Mouse (Mus musculus): Measurements from ENCODE around the gene Lrrc34. TPM values are rescaled to one million over a fixed set of nuclear protein-coding genes. Genes with fewer than 3 reads are reported as not detected.

The Lrrc34 gene
- total and polyA plus RNA-seq, 3 experiments: not detected

- no peak for DNase-seq (ENCODE audit: extremely low read depth)
- no peak overlapping the region for H3K27ac ChIP-seq (ENCODE audit: insufficient read depth, low read depth)
Observed at GRCm38 (mm10) chr3:30648466-30648865, 797 bp upstream of the Lrrc34 start.

GRCm38 (mm10) chr3:30646761-30647160, 908 bp downstream of the Lrrc34 start:
- DNase-seq (ENCODE audit: extremely low read depth): no peak
- no peaks in the 10 kb centered on the region for H3K27me3 ChIP-seq (replicated peaks)
- no peak overlapping the region for H3K9ac ChIP-seq (ENCODE audit: insufficient read depth, low read depth)
- in situ Hi-C loops (cut with MboI; ENCODE audit: low pct_ligation_motif_present, low pct_unique_long_range_greater_than_20kb, low sequenced_read_pairs) (no loop called here), dilution Hi-C loops (cut with MboI; ENCODE audit: extremely low pct_ligation_motif_present, extremely low pct_unique_long_range_greater_than_20kb, low sequenced_read_pairs) (no loop called here)
- no peak overlapping the region for H3K27ac ChIP-seq (ENCODE audit: insufficient read depth, low read depth)
- no peak overlapping the region for H3K4me2 ChIP-seq (ENCODE audit: insufficient read depth, low read depth, poor library complexity, severe bottlenecking)
- no peaks in the 10 kb centered on the region for H3K79me2 ChIP-seq (replicated peaks; ENCODE audit: control insufficient read depth, extremely low read depth, insufficient read depth, poor library complexity, severe bottlenecking)
- H3K4me1 ChIP-seq (ENCODE audit: control insufficient read depth in 1 of 2, insufficient read depth in 2 of 2): no peaks in the 10 kb centered on the region
- TF ChIP-seq SMC3 (IDR thresholded peaks at IDR 0.05; ENCODE audit: low read depth, low read length) (no peak), MAZ (IDR thresholded peaks at IDR 0.05; ENCODE audit: low read depth, low read length) (no peak), ETS1 (conservative IDR thresholded peaks at IDR 0.05; ENCODE audit: low read depth, low read length) (no peak), UBTF (IDR thresholded peaks at IDR 0.05; ENCODE audit: low read depth, low read length) (no peak), ZMIZ1 (IDR thresholded peaks at IDR 0.05; ENCODE audit: low read depth, low read length) (no peak), CHD1 (IDR thresholded peaks at IDR 0.05; ENCODE audit: low read depth, low read length) (no peak), NELFE (IDR thresholded peaks at IDR 0.05; ENCODE audit: low read depth, low read length) (no peak), SIN3A (IDR thresholded peaks at IDR 0.05; ENCODE audit: low read length) (no peak), CHD2 (IDR thresholded peaks at IDR 0.05; ENCODE audit: low read length) (no peak), USF1 (IDR thresholded peaks at IDR 0.05; ENCODE audit: low read depth, low read length) (no peak), ELF1 (IDR thresholded peaks at IDR 0.05; ENCODE audit: low read depth, low read length) (no peak), POLR2AphosphoS2 (IDR thresholded peaks at IDR 0.05; ENCODE audit: low read depth, low read length) (no peak)
- no peaks in the 10 kb centered on the region for H3K36me3 ChIP-seq (replicated peaks in 1 of 2; ENCODE audit: control insufficient read depth in 1 of 2, insufficient read depth in 1 of 2, low read length in 1 of 2)
- H3K9me3 ChIP-seq (replicated peaks; ENCODE audit: low read length): no peaks in the 10 kb centered on the region
- no peak overlapping the region for H3K4me3 ChIP-seq (replicated peaks in 1 of 3; ENCODE audit: low read depth in 2 of 3, low read length in 2 of 3, poor library complexity in 1 of 3)

More at GRCm38 (mm10) chr3:30648466-30648865, 797 bp upstream of the Lrrc34 start:
- Histone ChIP-seq H3K4me1 (ENCODE audit: control insufficient read depth in 1 of 2, insufficient read depth in 2 of 2) (no peaks in the 10 kb centered on the region), H3K79me2 (replicated peaks; ENCODE audit: control insufficient read depth, extremely low read depth, insufficient read depth, poor library complexity, severe bottlenecking) (no peaks in the 10 kb centered on the region), H3K27me3 (replicated peaks) (no peaks in the 10 kb centered on the region), H3K4me3 (replicated peaks in 1 of 3; ENCODE audit: low read depth in 2 of 3, low read length in 2 of 3, poor library complexity in 1 of 3) (no peak overlapping the region), H3K9ac (ENCODE audit: insufficient read depth, low read depth) (no peak overlapping the region), H3K36me3 (replicated peaks in 1 of 2; ENCODE audit: control insufficient read depth in 1 of 2, insufficient read depth in 1 of 2, low read length in 1 of 2) (no peaks in the 10 kb centered on the region), H3K4me2 (ENCODE audit: insufficient read depth, low read depth, poor library complexity, severe bottlenecking) (no peak overlapping the region), H3K9me3 (replicated peaks; ENCODE audit: low read length) (no peaks in the 10 kb centered on the region)
- in situ Hi-C loops (cut with MboI; ENCODE audit: low pct_ligation_motif_present, low pct_unique_long_range_greater_than_20kb, low sequenced_read_pairs): no loop called here
- TF ChIP-seq CHD1 (IDR thresholded peaks at IDR 0.05; ENCODE audit: low read depth, low read length): no peak
- TF ChIP-seq NRF1 (IDR thresholded peaks at IDR 0.05; ENCODE audit: low read depth, low read length): no peak
- TF ChIP-seq POLR2A (IDR thresholded peaks at IDR 0.05; ENCODE audit: low read depth, low read length): no peak
- TF ChIP-seq SIN3A (IDR thresholded peaks at IDR 0.05; ENCODE audit: low read length): no peak
- TF ChIP-seq JUND (conservative IDR thresholded peaks at IDR 0.05; ENCODE audit: low read depth, low read length): no peak
- no peak for TF ChIP-seq ZC3H11A (IDR thresholded peaks at IDR 0.05; ENCODE audit: low read depth, low read length)
- TF ChIP-seq POLR2AphosphoS2 (IDR thresholded peaks at IDR 0.05; ENCODE audit: low read depth, low read length): no peak
- TF ChIP-seq MAZ (IDR thresholded peaks at IDR 0.05; ENCODE audit: low read depth, low read length): no peak
- no peak for TF ChIP-seq JUN (IDR thresholded peaks at IDR 0.05; ENCODE audit: insufficient read depth, low read depth, low read length)
- TF ChIP-seq ETS1 (conservative IDR thresholded peaks at IDR 0.05; ENCODE audit: low read depth, low read length): no peak
- TF ChIP-seq RAD21 (IDR thresholded peaks at IDR 0.05; ENCODE audit: low read depth, low read length): no peak
- TF ChIP-seq GABPA (IDR thresholded peaks at IDR 0.05; ENCODE audit: insufficient replicate concordance, low read depth, low read length): no peak
- no peak for TF ChIP-seq BHLHE40 (IDR thresholded peaks at IDR 0.05; ENCODE audit: low read depth, low read length)
- TF ChIP-seq HCFC1 (IDR thresholded peaks at IDR 0.05; ENCODE audit: low read depth, low read length): no peak
- no peak for TF ChIP-seq CHD2 (IDR thresholded peaks at IDR 0.05; ENCODE audit: low read length)
- no peak for TF ChIP-seq EP300 (IDR thresholded peaks at IDR 0.05; ENCODE audit: low read length)
- TF ChIP-seq CTCF (conservative IDR thresholded peaks at IDR 0.05 in 1 of 2, IDR thresholded peaks at IDR 0.05 in 1 of 2; ENCODE audit: low read depth in 2 of 2, low read length in 2 of 2): no peak
- dilution Hi-C loops (cut with MboI; ENCODE audit: extremely low pct_ligation_motif_present, extremely low pct_unique_long_range_greater_than_20kb, low sequenced_read_pairs): no loop called here
